Mouse (Mus musculus): ENCODE results near the gene Coro2b. TPM values are rescaled to one million over a fixed set of nuclear protein-coding genes. Genes with fewer than 3 reads are reported as not detected.

Gene Coro2b
- polyA plus RNA-seq, 1 experiment = 2.8 TPM

- Histone ChIP-seq H3K4me3 (replicated peaks; ENCODE audit: control insufficient read depth, low read depth, low read length) (no peak overlapping the region), H3K4me1 (ENCODE audit: control insufficient read depth, insufficient read depth, low read length) (no peaks in the 10 kb centered on the region), H3K27ac (ENCODE audit: control insufficient read depth, insufficient read depth, low read depth, low read length, poor library complexity) (no peak overlapping the region)
- TF ChIP-seq CTCF (IDR thresholded peaks at IDR 0.05; ENCODE audit: control insufficient read depth, insufficient read depth, low read length) (no peak), POLR2A (IDR thresholded peaks at IDR 0.05; ENCODE audit: borderline replicate concordance, control insufficient read depth, low read depth, low read length) (no peak)
- 47% methylated on average over 3 of the region's 3 CpGs for WGBS
Observed at GRCm38 (mm10) chr9:62547476-62547875, 10.6 kb upstream of the Coro2b start.

- H3K4me1 ChIP-seq (ENCODE audit: control insufficient read depth, insufficient read depth, low read length) = no peaks in the 10 kb centered on the region
- H3K27ac ChIP-seq (ENCODE audit: control insufficient read depth, insufficient read depth, low read depth, low read length, poor library complexity) = no peak overlapping the region
- WGBS = 86% methylated on average over 10 of the region's 10 CpGs
- no peak for TF ChIP-seq POLR2A (IDR thresholded peaks at IDR 0.05; ENCODE audit: borderline replicate concordance, control insufficient read depth, low read depth, low read length)
- TF ChIP-seq CTCF (IDR thresholded peaks at IDR 0.05; ENCODE audit: control insufficient read depth, insufficient read depth, low read length) = no peak
- H3K4me3 ChIP-seq (replicated peaks; ENCODE audit: control insufficient read depth, low read depth, low read length) = no peak overlapping the region
Observed at GRCm38 (mm10) chr9:62544856-62545255, 8.0 kb upstream of the Coro2b start.

GRCm38 (mm10) chr9:62543878-62544277, 7.0 kb upstream of the Coro2b start:
- 85% methylated on average over 4 of the region's 4 CpGs for WGBS
- Histone ChIP-seq H3K4me1 (ENCODE audit: control insufficient read depth, insufficient read depth, low read length) (no peaks in the 10 kb centered on the region), H3K4me3 (replicated peaks; ENCODE audit: control insufficient read depth, low read depth, low read length) (no peak overlapping the region), H3K27ac (ENCODE audit: control insufficient read depth, insufficient read depth, low read depth, low read length, poor library complexity) (no peak overlapping the region)
- TF ChIP-seq POLR2A (IDR thresholded peaks at IDR 0.05; ENCODE audit: borderline replicate concordance, control insufficient read depth, low read depth, low read length) (no peak), CTCF (IDR thresholded peaks at IDR 0.05; ENCODE audit: control insufficient read depth, insufficient read depth, low read length) (no peak)

- Histone ChIP-seq H3K4me3 (replicated peaks; ENCODE audit: control insufficient read depth, low read depth, low read length) (no peak overlapping the region), H3K27ac (ENCODE audit: control insufficient read depth, insufficient read depth, low read depth, low read length, poor library complexity) (no peak overlapping the region), H3K4me1 (ENCODE audit: control insufficient read depth, insufficient read depth, low read length) (no peaks in the 10 kb centered on the region)
- WGBS = 76% methylated on average over 10 of the region's 10 CpGs
- TF ChIP-seq POLR2A (IDR thresholded peaks at IDR 0.05; ENCODE audit: borderline replicate concordance, control insufficient read depth, low read depth, low read length) = no peak
- TF ChIP-seq CTCF (IDR thresholded peaks at IDR 0.05; ENCODE audit: control insufficient read depth, insufficient read depth, low read length) = no peak
Observed at GRCm38 (mm10) chr9:62541606-62542005, 4.8 kb upstream of the Coro2b start.

GRCm38 (mm10) chr9:62541182-62541581, 4.3 kb upstream of the Coro2b start:
- TF ChIP-seq POLR2A (IDR thresholded peaks at IDR 0.05; ENCODE audit: borderline replicate concordance, control insufficient read depth, low read depth, low read length) = no peak
- TF ChIP-seq CTCF (IDR thresholded peaks at IDR 0.05; ENCODE audit: control insufficient read depth, insufficient read depth, low read length) = no peak
- H3K4me3 ChIP-seq (replicated peaks; ENCODE audit: control insufficient read depth, low read depth, low read length) = no peak overlapping the region
- 46% methylated on average over 8 of the region's 8 CpGs for WGBS
- no peaks in the 10 kb centered on the region for H3K4me1 ChIP-seq (ENCODE audit: control insufficient read depth, insufficient read depth, low read length)
- H3K27ac ChIP-seq (ENCODE audit: control insufficient read depth, insufficient read depth, low read depth, low read length, poor library complexity) = no peak overlapping the region

- H3K4me3 ChIP-seq (replicated peaks; ENCODE audit: control insufficient read depth, low read depth, low read length) = no peak overlapping the region
- TF ChIP-seq CTCF (IDR thresholded peaks at IDR 0.05; ENCODE audit: control insufficient read depth, insufficient read depth, low read length) (no peak), POLR2A (IDR thresholded peaks at IDR 0.05; ENCODE audit: borderline replicate concordance, control insufficient read depth, low read depth, low read length) (no peak)
- no peaks in the 10 kb centered on the region for H3K4me1 ChIP-seq (ENCODE audit: control insufficient read depth, insufficient read depth, low read length)
- H3K27ac ChIP-seq (ENCODE audit: control insufficient read depth, insufficient read depth, low read depth, low read length, poor library complexity) = no peak overlapping the region
- 82% methylated on average over 10 of the region's 10 CpGs for WGBS
Observed at GRCm38 (mm10) chr9:62540736-62541135, 3.9 kb upstream of the Coro2b start.

- Histone ChIP-seq H3K27ac (ENCODE audit: control insufficient read depth, insufficient read depth, low read depth, low read length, poor library complexity) (no peak overlapping the region), H3K4me3 (replicated peaks; ENCODE audit: control insufficient read depth, low read depth, low read length) (no peak overlapping the region), H3K4me1 (ENCODE audit: control insufficient read depth, insufficient read depth, low read length) (no peaks in the 10 kb centered on the region)
- no peak for TF ChIP-seq CTCF (IDR thresholded peaks at IDR 0.05; ENCODE audit: control insufficient read depth, insufficient read depth, low read length)
- no peak for TF ChIP-seq POLR2A (IDR thresholded peaks at IDR 0.05; ENCODE audit: borderline replicate concordance, control insufficient read depth, low read depth, low read length)
- WGBS = 75% methylated on average over 9 of the region's 9 CpGs
Observed at GRCm38 (mm10) chr9:62540166-62540565, 3.3 kb upstream of the Coro2b start.

- Histone ChIP-seq H3K4me1 (ENCODE audit: control insufficient read depth, insufficient read depth, low read length) (no peaks in the 10 kb centered on the region), H3K27ac (ENCODE audit: control insufficient read depth, insufficient read depth, low read depth, low read length, poor library complexity) (no peak overlapping the region), H3K4me3 (replicated peaks; ENCODE audit: control insufficient read depth, low read depth, low read length) (no peak overlapping the region)
- TF ChIP-seq POLR2A (IDR thresholded peaks at IDR 0.05; ENCODE audit: borderline replicate concordance, control insufficient read depth, low read depth, low read length) (no peak), CTCF (IDR thresholded peaks at IDR 0.05; ENCODE audit: control insufficient read depth, insufficient read depth, low read length) (no peak)
- 82% methylated on average over 9 of the region's 9 CpGs for WGBS
Observed at GRCm38 (mm10) chr9:62539251-62539711, 2.4 kb upstream of the Coro2b start.

GRCm38 (mm10) chr9:62537941-62538340, 1.1 kb upstream of the Coro2b start:
- 81% methylated on average over 6 of the region's 6 CpGs for WGBS
- no peak overlapping the region for H3K27ac ChIP-seq (ENCODE audit: control insufficient read depth, insufficient read depth, low read depth, low read length, poor library complexity)
- TF ChIP-seq POLR2A (IDR thresholded peaks at IDR 0.05; ENCODE audit: borderline replicate concordance, control insufficient read depth, low read depth, low read length) (no peak), CTCF (IDR thresholded peaks at IDR 0.05; ENCODE audit: control insufficient read depth, insufficient read depth, low read length) (no peak)
- no peak overlapping the region for H3K4me3 ChIP-seq (replicated peaks; ENCODE audit: control insufficient read depth, low read depth, low read length)
- no peaks in the 10 kb centered on the region for H3K4me1 ChIP-seq (ENCODE audit: control insufficient read depth, insufficient read depth, low read length)
